Mouse (Mus musculus) hindbrain, embryonic 13.5 days (tissue): ENCODE measurements around the gene Zcchc14. TPM values are rescaled to one million over a fixed set of nuclear protein-coding genes. Genes with fewer than 3 reads are reported as not detected.
A peak's percentile ranks its signal among the peaks of the same experiment; 100 is the strongest.

Experiments
- ATAC-seq: fragments of 200-750 bp; cut with Nextera tagmentation; 2 replicates; pipeline ENCODE4 v1.8.0; 2017; ENCODE audit warnings: moderate TSS enrichment; ENCODE audit not compliant: low FRiP score
- H3K27ac ChIP-seq: fragments of 300-500 bp; sonication (generic); 2 replicates; pipeline ENCODE4 v1.5.1; 2015; ENCODE audit warnings: inconsistent platforms, mild to moderate bottlenecking, moderate library complexity
- H3K27me3 ChIP-seq: fragments of 300-500 bp; sonication (generic); 2 replicates; pipeline ENCODE4 v1.6.1; 2015; ENCODE audit warnings: mild to moderate bottlenecking, inconsistent platforms
- H3K36me3 ChIP-seq: fragments of 300-500 bp; sonication (generic); 2 replicates; pipeline ENCODE4 v1.6.1; 2015; ENCODE audit warnings: mild to moderate bottlenecking, inconsistent platforms
- H3K4me1 ChIP-seq: fragments of 300-500 bp; sonication (generic); replicated peaks from 2 replicates; pipeline ENCODE4 v1.6.1; 2015; ENCODE audit warnings: inconsistent platforms
- H3K4me2 ChIP-seq: fragments of 300-500 bp; sonication (generic); 2 replicates; pipeline ENCODE4 v1.6.1; 2015; ENCODE audit warnings: inconsistent platforms, mild to moderate bottlenecking, moderate library complexity
- H3K4me3 ChIP-seq: fragments of 300-500 bp; sonication (generic); 2 replicates; pipeline ENCODE4 v1.5.1; 2015; ENCODE audit warnings: mild to moderate bottlenecking, inconsistent platforms
- H3K9ac ChIP-seq: fragments of 300-500 bp; sonication (generic); 2 replicates; pipeline ENCODE4 v1.6.1; 2015; ENCODE audit warnings: mild to moderate bottlenecking, inconsistent platforms
- H3K9me3 ChIP-seq: fragments of 300-500 bp; sonication (generic); 2 replicates; pipeline ENCODE4 v1.6.1; 2016; ENCODE audit warnings: inconsistent platforms
- WGBS: fragments of 180-500 bp; shearing (Covaris S2); methylation state at CpG from one replicate; pipeline ENCODE4 v1.1.7; 2015; 5-methylcytosine and 5-hydroxymethylcytosine counted together
- polyA plus RNA-seq: library from polyadenylated mRNA; unstranded; fragments of >200 nt; fragmentation: Nextera tagmentation; extraction: Ambion mirVana; gene quantifications from 2 replicates; pipeline ENCODE4 v1.2.1, GENCODE M21; 2015

Zcchc14 gene
- polyA plus RNA-seq, 1 experiment from 2014 or later, result 28.3 TPM

DNA sequence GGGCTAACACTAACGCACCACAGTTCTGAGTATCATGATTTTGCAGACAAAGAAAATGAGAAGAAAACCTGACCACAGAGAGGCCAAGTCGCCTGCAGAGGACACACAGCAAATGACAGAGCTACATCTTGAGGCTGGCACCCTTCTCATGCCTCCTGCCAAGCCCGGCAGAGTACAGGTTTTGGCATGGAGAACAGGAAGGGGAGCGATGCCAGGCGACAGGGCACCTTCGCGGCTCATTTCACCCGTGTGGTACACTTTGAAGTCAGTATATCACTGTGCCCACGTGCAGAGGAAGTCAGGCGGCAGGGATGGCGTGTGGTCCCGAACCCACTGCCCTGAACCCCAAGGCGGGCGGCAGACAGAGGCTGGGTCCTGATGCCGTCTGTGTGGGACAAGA, 7.9 kb upstream of the Zcchc14 start:
- H3K27me3 ChIP-seq, result no peaks in the 10 kb centered on the region
- peaks cover 14% of the 10 kb centered on the region for H3K4me1 ChIP-seq
- no peak for ATAC-seq
- H3K27ac ChIP-seq, result 0 out of 2 replicates have a peak overlapping the region, but pooled peaks have one; percentile 12
- no peak overlapping the region for H3K4me2 ChIP-seq
- H3K36me3 ChIP-seq, result no peaks in the 10 kb centered on the region
- no peak overlapping the region for H3K9ac ChIP-seq
- H3K4me3 ChIP-seq, result no peak overlapping the region
- WGBS, result 77% methylated on average over 15 of the region's 15 CpGs
- H3K9me3 ChIP-seq, result no peaks in the 10 kb centered on the region

DNA sequence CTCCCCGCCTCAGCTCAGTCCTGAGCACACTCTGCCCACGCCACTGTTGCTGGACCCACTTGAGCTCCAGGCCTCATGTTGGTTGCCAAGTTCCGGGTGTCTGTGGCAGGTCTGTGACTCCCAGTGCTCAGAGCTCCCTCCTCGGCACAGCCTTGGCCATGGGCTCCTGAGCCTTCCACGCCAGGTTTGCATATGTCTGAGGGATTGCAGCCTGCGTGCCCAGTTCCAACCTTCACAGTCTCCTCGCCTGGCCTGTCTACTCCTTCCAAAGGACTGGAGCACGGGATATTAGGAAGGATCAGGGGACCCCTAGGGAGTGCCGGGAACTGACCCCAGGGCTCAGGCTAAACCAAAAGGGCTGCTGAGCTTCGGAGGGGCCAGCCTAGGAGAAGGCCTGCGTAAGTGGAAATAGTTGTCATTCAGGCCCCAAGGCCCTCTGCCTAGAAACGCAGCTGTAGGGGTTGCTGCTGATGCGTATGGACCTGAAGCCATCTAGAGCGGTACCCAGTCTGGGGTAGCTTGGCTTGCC, 2.3 kb upstream of the Zcchc14 start:
- Histone ChIP-seq H3K27me3 (no peaks in the 10 kb centered on the region), H3K4me3 (no peak overlapping the region), H3K4me1 (peaks cover 34% of the 10 kb centered on the region), H3K9me3 (no peaks in the 10 kb centered on the region), H3K4me2 (0 out of 2 replicates have a peak overlapping the region, but pooled peaks have one; percentile 90), H3K9ac (peak overlapping the region; percentile 95; the same call in 1 of the 2 replicates), H3K27ac (0 out of 2 replicates have a peak overlapping the region, but pooled peaks have one; percentile 99), H3K36me3 (no peaks in the 10 kb centered on the region)
- ATAC-seq, result no peak
- 84% methylated on average over 14 of the region's 14 CpGs for WGBS

DNA sequence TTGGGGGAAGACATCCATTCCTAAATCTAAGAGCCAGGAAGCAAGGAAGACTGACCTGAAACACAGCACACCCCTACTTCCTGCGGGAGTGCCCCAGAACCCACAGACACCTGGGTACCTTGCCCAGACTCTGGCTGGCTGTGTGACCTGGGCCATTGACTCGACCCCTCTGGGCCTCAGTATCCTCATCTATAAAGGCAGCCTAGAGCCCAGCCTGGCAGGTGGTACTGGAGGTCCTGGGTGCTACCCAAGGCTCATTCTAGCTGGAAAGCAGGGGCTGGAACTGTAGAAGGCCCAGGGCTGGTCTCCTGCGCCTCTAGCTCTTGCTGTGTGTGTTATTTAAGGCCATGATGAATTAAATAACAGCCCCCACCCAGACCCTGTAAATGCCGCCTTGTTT, 1.4 kb upstream of the Zcchc14 start:
- H3K36me3 ChIP-seq, result no peaks in the 10 kb centered on the region
- H3K9ac ChIP-seq, result peak overlapping the region; percentile 95
- H3K9me3 ChIP-seq, result no peaks in the 10 kb centered on the region
- no peak for ATAC-seq
- peak overlapping the region; percentile 90 for H3K4me2 ChIP-seq
- H3K4me1 ChIP-seq, result peaks cover 43% of the 10 kb centered on the region
- 72% methylated on average over 4 of the region's 4 CpGs for WGBS
- H3K27me3 ChIP-seq, result no peaks in the 10 kb centered on the region
- peak overlapping the region; percentile 93 for H3K4me3 ChIP-seq
- H3K27ac ChIP-seq, result peak overlapping the region; percentile 99

DNA sequence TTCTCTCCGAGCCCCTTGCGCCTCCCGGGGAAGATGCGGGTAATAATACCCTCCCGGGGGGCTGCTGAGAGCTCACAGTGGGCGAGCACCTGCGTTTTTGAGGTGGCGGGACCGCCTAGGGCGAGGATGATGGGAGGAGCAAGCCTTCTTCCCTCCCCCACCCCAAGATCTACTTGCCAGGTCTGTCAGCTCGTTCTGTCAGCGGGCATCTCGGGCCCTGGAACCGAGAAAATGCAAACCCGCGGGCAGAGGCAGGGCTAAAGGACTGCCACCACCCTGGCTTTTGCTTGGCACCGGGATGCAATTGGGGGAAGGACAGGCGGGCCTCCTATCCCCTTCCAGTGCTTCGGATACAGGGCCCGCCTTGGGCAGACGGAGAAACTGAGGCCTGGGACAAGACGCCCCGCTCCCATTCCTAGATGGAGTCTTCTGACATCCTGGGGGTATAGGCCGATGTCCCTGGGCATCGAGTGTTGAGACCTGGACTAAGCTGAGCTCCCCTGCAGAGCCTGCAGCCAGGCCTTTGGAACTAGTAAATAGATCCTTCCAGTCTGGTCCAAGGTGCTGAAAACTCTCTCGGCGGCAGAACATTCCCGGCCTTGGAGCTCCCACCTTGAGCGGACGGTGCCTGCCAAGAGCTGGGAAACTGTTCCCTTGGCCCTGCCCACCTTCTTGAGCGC, 779 bp upstream of the Zcchc14 start:
- H3K9ac ChIP-seq, result peak overlapping the region; percentile 95
- H3K4me2 ChIP-seq, result peak overlapping the region; percentile 90
- H3K27me3 ChIP-seq, result no peaks in the 10 kb centered on the region
- WGBS, result 3% methylated on average over 31 of the region's 31 CpGs
- no peaks in the 10 kb centered on the region for H3K9me3 ChIP-seq
- no peaks in the 10 kb centered on the region for H3K36me3 ChIP-seq
- peak; percentile 18; the same call in 1 of the 2 replicates for ATAC-seq
- peak overlapping the region; percentile 93 for H3K4me3 ChIP-seq
- peak overlapping the region; percentile 99 for H3K27ac ChIP-seq
- peaks cover 49% of the 10 kb centered on the region for H3K4me1 ChIP-seq

DNA sequence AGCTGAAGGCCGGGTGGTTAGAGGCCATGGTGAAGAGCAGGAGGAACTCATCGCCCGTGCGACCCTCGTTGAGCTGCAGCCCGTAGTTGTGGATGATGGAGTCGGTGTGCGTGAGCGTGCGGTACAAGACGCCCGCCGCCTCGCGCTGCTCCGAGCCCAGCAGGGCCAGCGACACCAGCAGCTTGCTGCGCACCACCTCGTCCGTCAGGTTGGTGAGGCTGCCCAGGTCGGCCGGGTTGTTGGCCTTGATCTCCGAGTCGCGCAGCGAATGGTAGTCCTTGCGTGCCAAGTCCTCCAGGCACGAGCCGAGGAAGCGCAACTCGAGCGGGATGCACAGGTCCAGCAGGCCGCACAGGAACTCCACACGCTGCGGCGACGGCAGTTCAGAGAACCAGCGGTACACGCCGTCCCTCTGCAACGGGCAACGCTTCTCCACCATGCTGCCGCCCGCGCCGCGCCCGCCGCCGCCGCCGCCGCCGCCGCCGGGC, 783 bp downstream of the Zcchc14 start:
- H3K9ac ChIP-seq, result peak overlapping the region; percentile 93
- no peak for ATAC-seq
- H3K4me2 ChIP-seq, result peak overlapping the region; percentile 98
- no peaks in the 10 kb centered on the region for H3K36me3 ChIP-seq
- H3K27ac ChIP-seq, result peak overlapping the region; percentile 86
- H3K9me3 ChIP-seq, result no peaks in the 10 kb centered on the region
- no peaks in the 10 kb centered on the region for H3K27me3 ChIP-seq
- H3K4me1 ChIP-seq, result peaks cover 65% of the 10 kb centered on the region
- peak overlapping the region; percentile 93 for H3K4me3 ChIP-seq
- under 1% methylated on average over 36 of the region's 56 CpGs for WGBS

DNA sequence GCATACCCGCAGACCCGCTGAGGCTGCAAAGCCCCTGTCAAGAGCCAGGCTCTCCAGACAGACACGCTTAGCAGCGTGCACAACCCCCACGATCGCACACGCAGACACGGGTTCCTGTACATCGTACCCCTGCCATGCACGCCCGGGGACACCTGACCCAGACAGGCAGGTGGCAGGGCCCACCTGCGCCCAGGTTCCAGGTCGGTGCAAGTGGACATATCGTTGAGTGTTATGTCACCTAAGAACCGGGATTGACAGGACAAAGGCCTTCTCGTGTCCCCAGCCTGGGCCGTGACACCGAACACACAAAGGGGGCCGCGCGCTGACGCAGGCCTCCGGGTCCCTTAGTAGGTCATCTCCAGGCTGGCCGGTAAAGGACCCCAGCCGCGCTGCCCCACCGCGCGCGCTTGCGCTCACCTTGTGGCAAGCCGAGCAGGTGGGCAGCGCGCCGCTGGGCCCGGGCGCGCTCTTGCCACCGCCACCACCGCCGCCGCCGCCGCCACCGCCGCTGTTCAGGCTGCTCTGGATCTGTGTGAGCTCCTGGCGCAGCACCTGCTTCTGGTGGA, 1.3 kb downstream of the Zcchc14 start:
- peak overlapping the region; percentile 93 for H3K4me3 ChIP-seq
- H3K27me3 ChIP-seq, result no peaks in the 10 kb centered on the region
- H3K9ac ChIP-seq, result peak overlapping the region; percentile 93
- 12% methylated on average over 46 of the region's 47 CpGs for WGBS
- peak overlapping the region; percentile 98 for H3K4me2 ChIP-seq
- no peaks in the 10 kb centered on the region for H3K9me3 ChIP-seq
- no peaks in the 10 kb centered on the region for H3K36me3 ChIP-seq
- peak overlapping the region; percentile 86 for H3K27ac ChIP-seq
- peaks cover 70% of the 10 kb centered on the region for H3K4me1 ChIP-seq
- ATAC-seq, result no peak

DNA sequence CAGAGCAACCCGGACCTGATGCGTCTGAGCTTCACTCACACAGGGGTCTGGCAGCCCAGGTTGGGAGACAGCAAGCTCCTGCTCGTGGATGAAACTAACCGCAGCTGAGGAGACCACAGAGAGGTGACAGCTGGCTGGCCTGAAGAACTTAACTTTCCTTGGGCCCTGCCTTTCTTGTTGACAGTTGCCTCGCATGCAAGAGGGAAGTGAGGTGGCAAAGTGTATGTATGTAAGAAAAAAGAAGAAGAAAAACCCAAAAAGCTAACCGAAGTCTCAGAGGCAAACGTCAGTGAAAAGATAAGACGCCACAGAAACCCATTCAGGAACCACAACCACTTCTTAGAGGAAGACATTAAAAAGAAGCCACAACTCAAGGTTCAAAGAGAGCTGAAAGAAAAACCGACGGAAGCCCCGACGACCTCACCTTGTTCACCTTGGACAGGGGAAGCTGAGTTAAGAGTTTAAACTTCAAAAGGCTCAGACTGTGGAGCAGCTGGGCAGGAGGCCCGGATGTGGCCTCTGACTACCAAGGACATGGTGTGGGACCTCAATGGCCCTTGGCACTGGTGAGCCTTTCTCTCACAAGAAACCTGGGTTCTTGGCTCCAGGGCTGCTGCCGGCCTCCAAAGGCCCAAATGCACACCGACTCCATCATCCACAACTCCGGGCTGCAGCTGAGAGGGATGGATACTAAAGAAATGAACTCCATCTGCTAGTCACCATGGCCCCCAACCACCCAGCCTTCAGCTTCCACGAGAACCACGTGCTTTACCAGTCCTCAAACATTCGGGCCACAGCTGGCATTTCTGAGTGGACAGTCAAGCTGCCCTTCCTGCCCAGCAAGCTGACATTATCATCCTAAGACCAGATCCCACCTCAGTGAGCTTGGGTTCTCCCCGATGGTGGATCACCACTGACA, 2.1 kb downstream of the Zcchc14 start:
- Histone ChIP-seq H3K36me3 (no peaks in the 10 kb centered on the region), H3K27me3 (no peaks in the 10 kb centered on the region), H3K4me3 (peak overlapping the region; percentile 93), H3K4me1 (peaks cover 77% of the 10 kb centered on the region), H3K9me3 (no peaks in the 10 kb centered on the region), H3K27ac (peak overlapping the region; percentile 86; the same call in 1 of the 2 replicates), H3K4me2 (peak overlapping the region; percentile 98), H3K9ac (peak overlapping the region; percentile 93)
- 64% methylated on average over 20 of the region's 20 CpGs for WGBS
- no peak for ATAC-seq

DNA sequence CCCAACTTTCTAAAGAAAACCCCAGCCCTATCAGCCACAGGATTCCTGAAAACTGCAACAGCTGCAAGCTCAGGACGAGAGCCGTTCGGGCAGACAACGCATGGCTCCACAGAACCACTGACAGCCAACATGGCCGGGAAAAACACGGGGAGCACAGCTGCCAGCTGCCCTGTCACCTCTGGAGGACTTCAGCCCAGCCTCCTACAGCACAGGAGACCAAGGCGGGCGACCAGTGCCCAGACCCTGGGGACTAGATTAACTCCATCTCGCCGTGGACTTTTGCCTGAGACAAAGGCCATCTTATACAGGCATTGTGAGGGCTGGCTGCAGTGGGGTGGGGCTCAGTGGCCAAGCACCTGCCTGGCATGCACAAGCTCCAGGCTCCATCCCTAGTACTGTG, 2.8 kb downstream of the Zcchc14 start:
- H3K27me3 ChIP-seq, result no peaks in the 10 kb centered on the region
- no peaks in the 10 kb centered on the region for H3K9me3 ChIP-seq
- H3K27ac ChIP-seq, result peak overlapping the region; percentile 30
- no peaks in the 10 kb centered on the region for H3K36me3 ChIP-seq
- H3K4me3 ChIP-seq, result peak overlapping the region; percentile 93
- H3K4me2 ChIP-seq, result peak overlapping the region; percentile 98
- WGBS, result 28% methylated on average over 10 of the region's 10 CpGs
- ATAC-seq, result no peak
- peak overlapping the region; percentile 93 for H3K9ac ChIP-seq
- H3K4me1 ChIP-seq, result peaks cover 81% of the 10 kb centered on the region

DNA sequence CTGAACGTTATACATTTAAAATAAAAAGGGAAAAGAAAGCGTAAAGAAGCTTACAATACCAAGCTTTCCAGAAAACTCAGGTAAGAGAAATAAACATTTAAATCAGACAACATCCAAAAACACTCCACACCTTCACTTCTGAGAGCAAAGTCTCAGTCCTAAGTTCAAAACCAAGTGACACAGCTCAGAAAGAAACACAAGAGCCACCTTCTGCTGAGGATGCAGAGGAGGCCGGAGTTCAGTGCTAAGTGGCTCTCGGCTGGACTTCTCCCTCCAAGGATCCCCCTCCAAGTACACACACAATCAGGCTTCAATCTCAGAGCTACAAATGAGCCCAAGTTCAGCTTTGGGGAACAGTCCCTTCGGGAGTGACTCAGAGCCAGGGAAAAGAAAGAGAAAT, 3.3 kb downstream of the Zcchc14 start:
- Histone ChIP-seq H3K27ac (no peak overlapping the region), H3K4me2 (peak overlapping the region; percentile 98), H3K9me3 (no peaks in the 10 kb centered on the region), H3K4me1 (peaks cover 81% of the 10 kb centered on the region), H3K36me3 (no peaks in the 10 kb centered on the region), H3K4me3 (peak overlapping the region; percentile 93), H3K27me3 (no peaks in the 10 kb centered on the region), H3K9ac (peak overlapping the region; percentile 93)
- 74% methylated on average over 5 of the region's 5 CpGs for WGBS
- no peak for ATAC-seq

DNA sequence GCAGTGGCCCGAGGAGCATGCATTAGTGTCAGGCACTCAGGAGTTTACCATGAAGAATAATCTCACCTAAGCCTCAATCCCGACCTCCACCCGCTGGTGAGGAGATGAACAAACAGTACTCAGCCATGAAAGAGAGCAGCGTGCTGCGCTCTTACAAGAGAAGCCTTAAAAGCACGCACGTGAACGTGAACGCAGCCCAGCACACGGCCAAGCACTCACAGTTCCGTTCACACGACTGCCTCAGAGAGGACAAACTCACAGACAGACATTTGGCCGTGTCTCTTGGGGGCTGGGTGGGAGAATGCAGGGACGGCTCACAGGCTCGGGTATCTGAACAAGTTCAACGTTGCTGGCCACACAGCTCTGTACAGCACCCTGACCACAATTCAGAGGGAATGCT, 4.2 kb downstream of the Zcchc14 start:
- no peak for ATAC-seq
- Histone ChIP-seq H3K4me1 (peaks cover 81% of the 10 kb centered on the region), H3K4me2 (peak overlapping the region; percentile 98), H3K36me3 (no peaks in the 10 kb centered on the region), H3K27ac (0 out of 2 replicates have a peak overlapping the region, but pooled peaks have one; percentile 23), H3K4me3 (peak overlapping the region; percentile 93), H3K27me3 (no peaks in the 10 kb centered on the region), H3K9ac (peak overlapping the region; percentile 93), H3K9me3 (no peaks in the 10 kb centered on the region)
- 64% methylated on average over 16 of the region's 16 CpGs for WGBS

DNA sequence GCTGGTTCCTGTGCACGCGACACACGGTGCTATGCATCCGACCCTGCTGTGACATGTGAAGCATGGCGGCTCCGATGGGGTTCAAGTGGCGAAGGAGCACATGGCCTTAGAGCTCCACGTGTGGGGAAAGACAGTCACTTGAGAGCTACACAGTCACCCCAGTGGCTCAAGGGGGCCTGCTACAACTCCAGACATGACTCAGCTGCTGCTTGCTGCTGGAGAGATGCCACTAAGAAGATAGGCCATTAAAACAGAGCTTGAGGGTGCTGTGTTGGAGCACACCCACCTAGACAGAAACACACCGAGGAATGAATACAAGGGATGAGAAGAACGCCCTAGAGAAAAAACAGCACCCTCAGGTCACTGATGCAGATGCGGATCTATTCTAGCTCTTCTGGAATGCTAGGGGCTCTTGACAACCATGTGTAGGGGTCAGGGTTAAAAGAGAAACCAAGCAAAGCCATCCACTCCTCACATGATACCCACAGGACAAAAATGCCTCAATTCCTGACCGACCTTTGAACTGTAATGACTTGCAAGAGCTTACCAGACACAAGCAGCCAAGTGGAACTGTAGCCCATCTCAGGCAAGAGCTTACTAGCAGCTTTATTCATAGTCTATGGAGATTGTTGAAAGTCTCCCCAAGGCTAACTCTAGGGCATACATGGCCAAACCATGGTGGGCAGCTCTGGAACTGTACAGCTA, 5.0 kb downstream of the Zcchc14 start:
- Histone ChIP-seq H3K9ac (no peak overlapping the region; the same call in none of the 2 replicates), H3K4me2 (peak overlapping the region; percentile 98), H3K27ac (no peak overlapping the region), H3K4me1 (peaks cover 89% of the 10 kb centered on the region), H3K36me3 (no peaks in the 10 kb centered on the region), H3K4me3 (peak overlapping the region; percentile 93), H3K27me3 (no peaks in the 10 kb centered on the region), H3K9me3 (no peaks in the 10 kb centered on the region)
- 77% methylated on average over 12 of the region's 12 CpGs for WGBS
- ATAC-seq, result no peak
